Mouse (Mus musculus): Measurements from ENCODE around the gene Gpd1.
"Not testable (repeated sequence)": the region's sequence is repeated elsewhere in the genome, so short reads cannot be mapped to it uniquely, and the experiment has no call there.

Gpd1 gene

DNA sequence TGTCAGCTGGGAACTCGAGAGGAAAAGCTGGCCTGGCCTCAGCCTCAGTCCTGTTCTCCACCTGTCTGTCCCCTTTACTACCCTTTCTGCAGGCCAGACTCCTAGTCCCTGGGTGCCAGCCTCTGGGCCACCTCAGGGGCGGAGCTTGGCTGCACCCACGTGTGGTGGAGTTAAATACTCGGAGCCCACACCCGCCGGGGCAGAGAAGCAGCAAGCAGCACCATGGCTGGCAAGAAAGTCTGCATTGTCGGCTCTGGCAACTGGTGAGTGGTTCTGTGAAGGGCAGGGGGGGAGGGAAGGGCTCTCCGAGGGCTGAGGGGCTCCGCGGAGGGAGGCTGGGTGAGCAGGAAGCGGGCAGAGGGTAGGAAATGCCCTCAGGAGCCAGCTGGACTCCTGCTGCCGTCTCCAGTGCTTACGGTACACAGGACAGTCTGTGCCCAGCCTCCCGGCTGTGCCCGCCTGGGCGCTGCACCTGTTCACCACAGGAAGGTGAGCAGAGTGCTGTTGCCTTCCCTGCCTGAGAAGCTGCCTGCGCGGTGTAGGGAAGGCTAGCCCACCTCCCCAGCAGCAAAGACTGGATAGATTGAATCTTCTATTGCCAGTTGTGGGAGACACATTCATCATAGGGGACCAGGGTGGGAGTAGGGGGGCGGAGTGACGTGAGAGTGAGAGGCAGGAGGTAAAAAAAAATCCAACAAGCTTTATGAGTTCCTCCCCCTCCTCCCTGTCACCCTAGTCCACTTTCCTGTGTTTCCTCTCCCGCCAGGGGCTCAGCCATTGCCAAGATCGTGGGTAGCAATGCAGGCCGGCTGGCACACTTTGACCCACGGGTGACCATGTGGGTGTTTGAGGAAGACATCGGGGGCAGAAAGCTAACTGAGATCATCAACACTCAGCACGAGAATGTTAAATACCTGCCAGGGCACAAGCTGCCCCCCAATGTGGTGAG is at the start of gene Gpd1:
Gene Gpd1 (plus strand): TSS at position 130 of the 949 bp plus-strand sequence.
- DNase-seq: no peak

DNA sequence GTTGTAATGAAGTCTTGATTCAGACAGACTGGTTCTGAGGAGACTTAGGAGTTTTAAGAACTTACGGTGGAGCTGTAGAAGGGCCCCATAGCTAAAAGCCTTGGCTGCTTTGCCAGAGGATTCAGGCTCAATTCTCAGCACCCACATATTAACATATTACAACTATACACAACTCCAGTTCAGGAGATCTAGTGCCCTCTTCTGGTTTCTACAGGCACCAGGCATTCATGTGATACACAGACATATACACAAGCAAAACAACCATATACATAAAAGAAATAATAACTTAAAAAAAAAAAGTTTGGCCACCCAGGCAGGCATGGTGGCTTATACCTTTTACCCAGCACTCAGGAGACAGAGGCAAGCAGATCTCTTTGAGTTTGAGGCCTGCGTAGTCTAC is 49.8 kb upstream of the Gpd1 start:
- no peak for DNase-seq

DNA sequence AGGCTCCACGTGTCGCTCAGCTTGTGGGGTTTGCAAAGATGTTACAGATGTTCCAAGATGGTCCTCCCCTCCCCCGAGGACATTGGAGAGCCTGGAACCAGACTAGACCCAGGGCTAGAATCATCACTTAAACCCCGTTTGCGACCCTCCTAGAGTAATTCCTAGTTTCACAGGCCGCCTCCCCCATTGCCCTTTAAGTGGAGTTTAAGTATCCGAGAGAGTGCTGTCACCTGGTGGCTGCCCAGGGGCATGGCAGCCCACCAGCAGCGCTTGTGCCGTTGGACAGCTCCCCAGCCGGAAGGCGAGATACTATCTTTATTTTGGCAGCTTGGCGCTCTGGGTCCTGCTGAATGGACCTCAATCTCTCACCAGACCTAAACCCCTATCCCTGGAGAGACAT is 48.4 kb upstream of the Gpd1 start:
- peak; percentile 43 to 73 for DNase-seq

DNA sequence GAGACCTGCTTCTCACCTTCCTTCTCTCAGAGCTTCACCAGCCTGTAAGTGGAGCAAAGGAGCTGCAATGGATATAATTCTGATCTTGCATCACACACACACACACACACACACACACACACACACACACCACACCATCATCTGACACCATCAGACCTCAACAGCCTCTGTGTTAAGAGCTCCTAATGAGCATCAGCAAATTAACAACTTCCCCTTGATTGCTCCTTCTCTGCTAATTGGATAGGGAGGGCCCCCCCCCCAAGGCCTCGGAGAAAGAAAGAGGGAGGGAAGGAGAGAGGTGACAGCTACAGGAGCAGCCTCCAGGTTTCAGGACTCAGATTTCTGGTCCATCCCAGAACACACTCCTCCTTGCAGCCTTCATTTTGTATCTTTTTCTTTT is 47.9 kb upstream of the Gpd1 start:
- DNase-seq: no peak

DNA sequence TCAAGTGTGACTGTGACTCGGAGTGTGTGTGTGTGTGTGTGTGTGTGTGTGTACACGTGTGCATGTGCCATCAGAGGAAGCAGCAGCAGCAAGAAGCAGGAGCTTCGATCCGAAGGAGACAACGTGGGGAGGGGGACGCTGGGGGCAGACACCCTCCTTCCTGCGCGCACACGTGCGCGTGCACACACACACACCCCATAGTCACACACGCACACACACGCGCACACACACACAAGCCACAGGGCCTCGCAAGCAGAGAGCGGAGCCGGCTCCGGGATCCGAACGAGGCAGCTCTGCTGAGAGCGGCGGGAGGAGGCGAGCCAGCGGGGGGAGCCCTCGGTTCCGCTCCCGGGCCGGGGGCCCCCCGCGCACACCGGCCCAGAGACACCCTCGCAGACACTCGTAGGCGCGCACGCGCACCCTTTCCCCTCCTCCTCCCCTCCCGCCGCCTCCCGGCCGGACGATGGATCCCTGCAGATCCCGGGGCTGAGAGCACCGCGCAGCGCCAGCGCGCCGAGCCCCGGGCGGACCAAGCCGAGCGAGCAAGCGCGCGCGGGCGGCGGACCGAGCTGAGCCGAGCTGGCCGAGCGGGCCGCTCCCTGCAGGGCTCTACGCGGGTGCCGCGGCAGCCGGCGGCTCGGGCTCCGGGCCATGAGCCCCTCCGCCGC is 47.0 kb upstream of the Gpd1 start, which contains the start of gene Asic1:
Gene Asic1 (plus strand): TSS at position 215 of the 668 bp plus-strand sequence.
- no peak for DNase-seq

DNA sequence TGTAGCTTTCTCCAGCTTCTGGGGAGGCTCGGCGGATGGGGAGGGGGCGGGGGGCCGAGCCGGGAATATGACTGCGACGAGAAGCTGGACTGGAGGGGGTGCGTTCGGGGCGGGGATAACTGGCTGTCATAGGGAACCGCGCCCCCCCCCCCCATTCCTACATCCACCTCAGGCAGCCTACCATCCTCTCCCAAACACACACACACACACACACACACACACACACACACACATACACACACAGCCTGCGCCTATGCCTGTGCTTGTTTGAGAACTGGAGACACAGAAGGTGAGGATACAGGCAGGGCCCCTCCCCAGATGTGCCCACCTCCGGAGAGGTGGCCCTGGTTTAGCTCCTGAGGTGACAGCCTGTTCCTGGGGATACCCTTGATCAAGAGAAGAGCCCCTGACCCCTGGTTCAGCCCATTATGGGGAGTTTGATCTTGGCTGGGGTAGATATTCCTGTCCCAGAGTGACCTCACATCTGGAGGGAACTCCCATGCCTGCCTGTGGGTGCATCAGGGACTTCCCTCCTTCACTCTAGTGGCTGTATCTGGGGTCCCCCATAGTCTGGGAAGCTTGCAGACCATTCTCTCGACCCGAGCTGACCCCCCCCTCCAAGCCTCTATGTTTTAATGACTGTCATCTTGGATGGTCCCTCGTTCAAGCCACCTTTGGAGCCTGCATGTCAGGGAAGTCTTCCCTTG is 46.2 kb upstream of the Gpd1 start:
- no peak for DNase-seq

DNA sequence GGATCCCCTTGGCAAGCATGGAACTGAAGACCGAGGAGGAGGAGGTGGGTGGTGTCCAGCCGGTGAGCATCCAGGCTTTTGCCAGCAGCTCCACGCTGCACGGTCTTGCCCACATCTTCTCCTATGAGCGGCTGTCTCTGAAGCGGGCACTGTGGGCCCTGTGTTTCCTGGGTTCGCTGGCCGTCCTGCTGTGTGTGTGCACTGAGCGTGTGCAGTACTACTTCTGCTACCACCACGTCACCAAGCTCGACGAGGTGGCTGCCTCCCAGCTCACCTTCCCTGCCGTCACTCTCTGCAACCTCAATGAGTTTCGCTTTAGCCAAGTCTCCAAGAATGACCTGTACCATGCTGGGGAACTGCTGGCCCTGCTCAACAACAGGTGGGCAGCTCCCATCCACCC is 45.5 kb upstream of the Gpd1 start:
- DNase-seq: no peak

DNA sequence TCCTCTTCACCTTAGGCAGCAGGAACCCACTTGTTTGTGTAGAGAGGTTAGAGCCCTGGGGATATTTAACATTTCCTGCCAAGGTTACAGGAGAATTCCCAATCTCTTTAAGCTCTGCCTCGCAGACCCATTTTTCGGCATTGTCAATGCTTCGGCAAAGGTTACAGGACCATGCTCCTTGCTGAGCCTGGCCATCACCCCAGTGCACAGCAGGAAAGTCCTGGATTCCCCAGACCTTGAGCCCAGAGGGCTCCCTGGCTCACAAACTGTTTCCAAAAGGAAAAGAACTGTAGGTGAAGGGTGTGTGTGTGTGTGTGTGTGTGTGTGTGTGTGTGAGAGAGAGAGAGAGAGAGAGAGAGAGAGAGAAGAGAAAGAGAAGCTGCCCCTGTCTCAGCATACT is 42.4 kb upstream of the Gpd1 start:
- no peak for DNase-seq

DNA sequence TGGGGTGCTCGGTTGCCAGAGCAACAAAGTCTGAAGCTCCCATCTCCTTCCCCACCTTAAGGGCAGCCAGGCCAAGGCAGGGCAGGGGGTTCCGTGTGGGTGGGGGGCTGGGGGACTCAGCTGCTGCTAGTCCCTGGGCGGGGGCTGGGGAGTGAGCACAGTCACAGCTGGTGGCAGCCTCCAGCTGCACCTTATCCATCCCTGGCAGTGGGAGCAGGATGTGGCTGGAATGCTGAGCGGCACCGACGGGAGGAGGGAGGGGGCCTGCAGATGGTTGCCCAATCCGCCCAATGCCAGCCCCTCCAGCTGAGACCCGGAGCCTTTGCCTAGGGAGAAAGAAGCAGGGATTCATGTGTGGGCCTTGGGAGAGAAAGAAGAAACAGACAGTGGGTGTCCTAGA is 40.2 kb upstream of the Gpd1 start:
- DNase-seq: no peak

DNA sequence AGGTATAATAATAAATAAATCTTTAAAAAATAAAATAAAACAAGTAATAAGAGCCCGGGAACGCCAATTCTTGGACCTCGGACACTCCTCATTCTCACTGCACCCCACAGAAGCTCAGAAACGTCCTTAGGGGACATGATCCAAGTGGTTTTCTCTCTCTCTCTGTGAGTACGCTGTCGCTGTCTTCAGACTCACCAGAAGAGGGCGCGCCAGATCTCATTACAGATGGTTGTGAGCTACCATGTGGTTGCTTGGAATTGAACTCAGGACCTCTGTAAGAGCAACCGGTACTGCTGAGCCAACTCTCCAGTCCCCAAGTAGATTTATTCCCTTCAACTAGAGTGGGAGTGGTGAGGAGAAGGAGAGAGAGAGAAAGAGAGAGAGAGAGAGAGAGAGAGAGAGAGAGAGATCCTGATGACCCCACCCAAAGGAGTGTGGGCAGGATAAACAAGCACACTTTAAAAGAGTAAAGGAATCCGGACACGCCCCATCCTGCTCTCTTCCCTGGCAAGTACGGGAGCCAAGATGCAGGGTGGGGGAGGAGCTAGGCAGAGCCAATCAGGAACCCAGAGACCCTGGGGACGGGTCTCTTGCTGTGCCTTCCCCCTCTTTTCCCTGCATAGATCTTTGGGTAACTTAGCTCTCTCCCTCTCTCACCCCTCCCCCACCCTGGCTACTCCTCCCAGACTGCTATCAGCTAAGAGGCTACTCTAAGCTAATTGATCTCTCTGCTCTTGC is 39.1 kb upstream of the Gpd1 start:
- DNase-seq: peak in 1 of 2 experiments; percentile 23

DNA sequence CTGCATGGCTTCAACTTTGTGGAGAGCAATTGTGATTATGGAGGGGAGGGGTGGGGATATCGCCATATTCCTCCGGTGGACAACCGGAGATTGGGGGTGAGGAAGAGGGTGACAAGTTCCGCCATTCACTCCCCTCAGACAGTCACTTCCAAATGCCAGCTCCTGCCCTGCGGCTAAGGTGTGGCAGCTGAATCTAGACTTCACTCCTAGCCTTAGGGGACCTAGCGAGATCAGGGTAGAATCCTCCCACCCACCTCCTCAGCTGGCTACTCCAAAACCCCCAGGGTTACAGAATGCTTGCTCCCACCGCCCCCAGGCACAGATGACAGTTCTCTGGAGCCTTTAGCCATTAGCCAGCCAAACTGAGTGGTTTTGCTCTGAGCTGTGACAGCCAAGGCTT is 38.3 kb upstream of the Gpd1 start:
- no peak for DNase-seq

DNA sequence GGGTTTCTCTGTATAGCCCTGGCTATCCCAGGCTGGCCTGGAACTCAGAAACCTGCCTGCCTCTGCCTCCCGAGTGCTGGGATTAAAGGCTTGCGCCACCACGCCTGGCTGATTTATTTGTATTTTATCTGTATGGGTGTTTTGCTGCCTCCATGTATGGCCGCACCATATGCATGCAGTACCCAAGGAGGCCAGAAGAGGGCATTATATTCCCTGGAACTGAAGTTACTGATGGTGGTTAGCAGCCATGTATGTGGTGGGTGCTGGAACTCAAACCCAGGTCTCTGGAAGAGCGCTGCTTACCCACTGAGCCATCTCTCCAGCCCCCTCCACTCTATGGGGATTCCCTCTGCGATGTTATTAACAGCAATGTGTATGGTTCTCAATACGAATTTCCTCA is 34.4 kb upstream of the Gpd1 start:
- no peak for DNase-seq

DNA sequence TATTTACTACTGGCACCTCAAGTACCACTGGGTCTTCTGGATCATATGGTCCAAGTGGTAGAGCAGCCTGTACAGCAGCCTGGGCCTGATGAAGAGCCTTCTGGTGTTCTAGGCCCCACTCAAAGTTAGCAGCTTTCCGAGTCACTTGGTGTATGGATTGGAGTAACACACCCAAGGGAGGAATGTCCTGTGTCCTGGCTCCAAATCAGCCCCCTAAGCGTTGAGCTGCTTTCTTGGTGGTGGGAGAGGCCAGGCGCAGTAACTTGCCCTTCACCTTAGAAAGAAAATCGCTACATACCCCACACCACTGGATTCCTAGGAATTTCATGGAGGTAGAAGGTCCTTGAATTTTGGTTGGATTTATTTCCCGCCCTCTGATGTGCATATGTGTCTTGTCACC is 33.2 kb upstream of the Gpd1 start:
- DNase-seq: no peak

DNA sequence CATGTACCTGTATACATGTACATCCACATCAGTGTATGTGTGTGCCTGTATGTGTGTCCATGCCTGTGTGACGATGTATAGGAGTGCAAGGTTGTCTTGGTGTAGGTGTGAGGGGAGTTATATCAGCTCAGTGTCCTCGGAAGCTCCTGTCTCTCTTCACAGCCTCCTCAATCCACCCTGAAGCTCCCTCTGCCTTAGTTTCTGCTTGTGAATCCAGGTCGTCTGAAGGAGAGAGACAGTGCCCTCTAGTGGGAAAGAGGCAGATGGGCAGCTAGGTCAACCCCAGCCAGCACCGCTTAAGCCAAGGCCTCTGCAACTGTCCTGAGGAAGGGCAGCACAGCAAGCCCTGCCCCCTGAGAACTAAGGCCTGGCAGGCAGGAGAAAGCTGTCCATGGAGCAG is 28.6 kb upstream of the Gpd1 start:
- DNase-seq: peak in 1 of 2 experiments; percentile 30

DNA sequence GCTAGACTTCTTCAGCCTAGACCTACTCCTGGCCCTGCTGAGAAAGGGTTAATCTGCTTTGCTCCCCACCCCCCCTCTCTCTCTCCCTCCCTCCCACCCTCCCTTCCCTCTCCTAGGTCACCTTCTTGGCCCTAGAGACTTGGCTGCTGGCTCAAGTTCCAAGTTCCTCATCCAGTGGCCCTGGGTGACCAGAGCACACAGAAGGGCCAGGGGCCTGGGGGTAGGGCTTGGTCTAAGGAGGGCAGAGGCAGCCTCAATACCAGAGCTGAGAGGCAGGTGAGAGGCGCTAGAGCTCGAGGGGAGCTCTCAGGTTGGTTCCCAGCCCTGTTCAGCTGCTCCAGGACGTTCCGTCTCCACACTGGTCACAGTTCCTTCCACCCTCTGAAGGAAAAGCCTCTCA is 26.4 kb upstream of the Gpd1 start:
- DNase-seq: no peak

DNA sequence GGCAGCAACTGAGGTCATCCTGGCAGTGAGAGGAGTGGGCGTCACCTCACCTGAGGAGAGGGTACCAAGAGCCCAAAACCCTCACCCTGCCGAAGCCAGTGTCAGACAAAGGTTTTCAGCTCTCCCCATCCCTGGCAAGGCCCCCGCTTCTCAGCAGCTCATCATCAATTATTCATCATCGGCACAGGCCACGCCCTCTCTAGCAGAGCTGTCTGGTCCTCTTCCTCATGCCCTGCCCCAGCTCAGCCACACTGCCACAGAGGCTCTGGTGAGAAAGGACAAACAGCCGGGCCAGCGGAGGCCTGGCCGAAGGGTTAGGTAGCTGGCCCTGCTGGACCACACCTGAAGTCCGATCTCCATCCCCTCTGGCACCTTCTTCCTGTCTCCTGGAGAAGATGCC is 25.3 kb upstream of the Gpd1 start:
- no peak for DNase-seq

DNA sequence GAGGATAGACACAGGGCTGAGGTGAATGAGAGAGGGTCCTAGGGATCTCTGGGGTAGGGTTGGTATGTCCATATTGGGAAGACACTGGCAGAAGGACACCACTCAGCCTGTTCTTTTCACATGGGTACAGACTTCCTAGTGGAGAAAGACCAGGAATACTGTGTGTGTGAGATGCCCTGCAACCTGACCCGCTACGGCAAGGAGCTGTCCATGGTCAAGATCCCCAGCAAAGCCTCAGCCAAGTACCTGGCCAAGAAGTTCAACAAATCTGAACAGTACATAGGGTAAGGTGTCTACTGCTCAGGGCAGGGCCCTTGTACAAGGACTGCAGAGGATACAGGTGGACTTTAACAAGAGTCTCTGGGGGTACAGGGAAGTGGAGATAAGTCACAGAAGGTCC is 20.0 kb upstream of the Gpd1 start:
- DNase-seq: no peak

DNA sequence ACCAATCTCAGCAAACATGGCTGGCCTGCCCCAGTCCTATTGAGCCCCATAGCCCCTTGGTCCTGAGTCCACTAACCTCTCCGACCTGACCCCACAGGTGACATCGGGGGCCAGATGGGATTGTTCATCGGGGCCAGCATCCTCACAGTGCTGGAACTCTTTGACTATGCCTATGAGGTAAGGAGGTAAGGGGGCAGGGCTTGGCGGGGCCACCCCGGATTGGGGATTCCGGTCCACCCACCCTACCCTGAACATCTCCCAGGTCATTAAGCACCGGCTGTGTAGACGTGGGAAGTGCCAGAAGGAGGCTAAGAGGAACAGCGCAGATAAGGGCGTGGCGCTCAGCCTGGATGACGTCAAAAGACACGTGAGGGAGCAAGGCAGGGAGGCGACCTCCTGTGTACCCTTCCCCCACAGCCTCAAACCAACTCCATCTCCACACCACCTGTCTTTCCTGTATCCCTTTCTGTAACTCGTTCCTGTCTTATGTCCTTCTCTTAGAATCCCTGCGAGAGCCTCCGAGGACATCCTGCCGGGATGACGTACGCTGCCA is 18.7 kb upstream of the Gpd1 start:
- no peak for DNase-seq

DNA sequence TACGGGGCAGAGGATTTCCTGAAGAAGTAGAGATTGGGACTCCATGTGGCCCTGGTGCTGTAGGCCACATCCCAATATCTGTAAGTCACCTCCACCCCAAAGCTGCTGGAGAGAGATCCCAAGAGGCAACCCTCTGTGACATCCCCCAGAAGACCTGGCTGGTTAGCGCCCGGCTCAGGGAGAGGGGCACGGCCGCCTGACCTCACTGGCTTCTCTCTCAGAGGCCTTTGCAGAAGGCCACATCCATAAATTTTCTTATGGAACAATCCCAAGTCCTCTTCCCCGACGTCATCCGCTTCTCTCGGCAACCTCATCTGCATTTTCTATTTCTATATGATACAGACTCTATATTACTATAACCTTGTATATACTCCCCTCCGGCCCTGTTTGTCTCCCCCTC is 17.6 kb upstream of the Gpd1 start:
- no peak for DNase-seq

DNA sequence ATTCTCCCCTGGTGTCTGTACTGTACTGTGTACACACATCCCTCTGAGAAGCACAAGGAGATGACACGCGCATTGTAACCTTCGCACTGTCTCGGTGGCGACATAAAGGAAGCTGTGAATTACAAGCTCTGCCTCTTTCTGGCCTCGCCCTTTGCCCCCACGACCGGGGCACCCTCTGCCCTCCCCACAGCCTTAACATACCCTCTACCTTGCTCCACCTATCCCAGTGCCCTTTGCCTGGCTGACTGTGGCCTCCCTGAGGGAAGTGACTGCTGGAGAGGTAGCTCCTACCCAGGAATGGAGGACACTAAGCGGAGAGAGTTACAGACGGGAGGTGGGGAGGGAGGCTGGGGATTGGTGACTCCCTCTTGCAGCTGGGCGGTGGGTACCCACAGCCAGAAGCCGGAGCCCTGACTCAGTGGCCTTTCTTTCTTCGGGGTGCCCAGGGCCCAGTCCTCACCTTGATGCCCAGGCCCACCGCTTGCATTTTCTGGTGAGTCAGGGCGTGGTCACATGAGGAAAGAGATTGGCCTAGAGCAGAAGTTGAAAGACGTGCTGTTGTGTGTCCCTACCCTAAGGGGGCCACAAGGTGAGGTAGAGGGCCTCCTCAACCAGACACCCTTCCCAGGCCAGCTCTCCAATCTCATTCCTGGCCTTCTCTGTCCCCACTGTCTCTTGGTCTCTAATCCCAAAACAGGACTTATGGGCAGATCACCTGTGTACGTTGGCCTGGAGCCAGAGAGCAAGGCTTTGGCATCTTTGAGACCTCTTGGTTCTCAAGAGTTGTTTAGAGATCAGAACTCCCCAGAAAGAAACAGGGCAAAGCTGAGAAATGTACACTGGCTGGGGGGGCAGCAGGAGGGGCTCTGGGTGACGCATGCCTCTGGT is 16.9 kb upstream of the Gpd1 start:
- no peak for DNase-seq

DNA sequence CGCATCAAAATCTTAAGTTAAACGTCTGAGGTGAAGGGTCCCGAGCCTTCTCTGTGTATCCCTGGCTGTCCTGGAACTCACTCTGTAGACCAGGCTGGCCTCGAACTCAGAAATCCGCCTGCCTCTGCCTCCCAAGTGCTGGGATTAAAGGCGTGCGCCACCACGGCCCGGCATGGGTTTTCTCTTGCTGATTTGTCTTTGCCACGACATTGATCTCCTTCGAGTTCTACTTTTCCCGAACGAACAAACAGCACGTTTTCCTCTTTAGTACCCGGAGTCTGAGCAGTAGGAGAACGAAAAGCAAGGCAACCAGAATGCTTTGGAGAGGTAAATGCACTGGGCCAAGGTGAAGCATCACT is 15.7 kb upstream of the Gpd1 start:
- DNase-seq: not testable (repeated sequence)

All from spleen, adult 18-20 months (tissue).